Mouse (Mus musculus): ENCODE data around the gene Atp23. TPM values are rescaled to one million over a fixed set of nuclear protein-coding genes. Genes with fewer than 3 reads are reported as not detected.

Atp23 gene
- 5.9 and 8.3 TPM in 2 replicates for total RNA-seq (2014; rRNA removed)
- 5.5 and 6.4 TPM in 2 replicates for polyA plus RNA-seq (2012; rRNA removed)

DNA sequence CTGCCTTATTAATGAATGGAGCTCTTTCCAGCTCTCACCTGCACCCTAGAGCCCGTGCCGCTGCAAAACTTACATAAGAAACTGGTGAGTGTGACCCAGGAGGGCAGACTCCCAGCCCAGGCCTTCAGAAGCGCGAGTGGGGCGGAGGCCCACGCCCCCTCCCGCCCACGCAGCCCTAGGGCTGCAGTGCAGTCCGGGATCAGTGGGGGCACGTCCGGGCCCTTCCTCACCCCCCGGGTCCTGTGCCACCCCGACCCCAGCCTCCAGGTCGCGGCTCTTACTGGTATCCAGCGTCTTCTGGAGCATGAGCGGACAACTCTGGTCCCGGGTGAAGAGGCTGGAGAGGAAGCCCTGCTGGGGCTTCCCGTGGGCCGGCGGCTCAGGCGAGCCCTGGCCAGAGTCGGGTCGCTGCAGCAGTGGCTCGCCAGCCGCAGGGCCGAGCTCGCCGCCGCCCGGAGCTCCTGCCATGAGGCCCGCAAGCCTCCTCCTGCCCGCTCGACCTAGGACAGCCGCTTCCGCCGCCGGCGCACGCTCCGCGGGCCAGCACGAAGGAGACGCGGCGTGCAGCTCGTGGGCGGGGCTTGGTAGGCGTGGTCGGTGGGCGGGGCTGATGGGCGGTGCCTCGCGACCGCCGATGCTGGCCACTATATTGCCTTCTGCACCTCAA lies at the start of gene Atp23:
Gene Atp23 (minus strand): TSS at position 535 of the 667 bp plus-strand sequence.
- H3K27ac ChIP-seq (replicated peaks; ENCODE audit: insufficient read depth, low read depth, low read length): peak within 1 kb of the TSS; percentile 49
- H3K36me3 ChIP-seq (ENCODE audit: control insufficient read depth, insufficient read depth, low read length): peaks cover 3% of the 10 kb centered on the region; the same call in 1 of the 2 replicates
- H3K9ac ChIP-seq (ENCODE audit: low read depth, low read length): peak within 1 kb of the TSS; percentile 77
- TF ChIP-seq CTCF (IDR thresholded peaks at IDR 0.05; ENCODE audit: low read depth, low read length): no peak
- peak; percentile 69 for TF ChIP-seq POLR2A (IDR thresholded peaks at IDR 0.05; ENCODE audit: extremely low read depth, insufficient read depth, low read length)
- under 1% methylated on average over 56 of the region's 56 CpGs for WGBS
- peak; percentile 57 for DNase-seq (ENCODE audit: extremely low read depth, low read depth, low spot score)
- H3K4me3 ChIP-seq (ENCODE audit: insufficient read depth, low read depth, low read length): peak within 1 kb of the TSS; percentile 77
- no peaks in the 10 kb centered on the region for H3K27me3 ChIP-seq (ENCODE audit: control insufficient read depth, insufficient read depth, low read length)
- H3K4me1 ChIP-seq (ENCODE audit: control insufficient read depth, insufficient read depth, low read length): no peaks in the 10 kb centered on the region
- H3K79me2 ChIP-seq (ENCODE audit: control insufficient read depth, insufficient read depth, low read length): no peaks in the 10 kb centered on the region

DNA sequence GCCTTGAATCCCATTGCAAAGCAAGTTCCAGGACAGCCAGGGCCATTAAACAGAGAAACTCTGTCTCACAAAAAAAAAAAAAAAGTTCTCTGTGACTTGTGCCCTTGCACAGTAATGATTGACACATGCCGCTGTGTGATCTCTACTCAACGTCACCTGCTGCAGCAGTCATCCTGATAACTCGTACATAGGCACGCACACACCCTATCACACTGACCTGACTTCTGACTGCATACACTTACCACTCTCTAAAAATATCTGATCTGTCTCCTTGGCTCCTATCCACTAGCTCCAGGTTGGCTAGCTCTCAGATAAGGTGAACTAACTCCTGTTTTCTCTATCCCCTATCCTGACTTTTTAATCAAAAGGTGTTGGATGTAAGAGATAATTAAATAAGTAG lies 49.4 kb upstream of the Atp23 start:
- Histone ChIP-seq H3K9ac (ENCODE audit: low read depth, low read length) (no peak overlapping the region), H3K4me1 (ENCODE audit: control insufficient read depth, insufficient read depth, low read length) (no peaks in the 10 kb centered on the region), H3K36me3 (ENCODE audit: control insufficient read depth, insufficient read depth, low read length) (no peaks in the 10 kb centered on the region), H3K4me3 (ENCODE audit: insufficient read depth, low read depth, low read length) (no peak overlapping the region), H3K79me2 (ENCODE audit: control insufficient read depth, insufficient read depth, low read length) (no peaks in the 10 kb centered on the region), H3K27me3 (ENCODE audit: control insufficient read depth, insufficient read depth, low read length) (no peaks in the 10 kb centered on the region), H3K27ac (replicated peaks; ENCODE audit: insufficient read depth, low read depth, low read length) (no peak overlapping the region)
- 74% methylated on average over 4 of the region's 4 CpGs for WGBS
- DNase-seq (ENCODE audit: extremely low read depth, low read depth, low spot score): no peak
- TF ChIP-seq POLR2A (IDR thresholded peaks at IDR 0.05; ENCODE audit: extremely low read depth, insufficient read depth, low read length) (no peak), CTCF (IDR thresholded peaks at IDR 0.05; ENCODE audit: low read depth, low read length) (no peak)

GRCm38 (mm10) chr10:126949824-126950223 lies 48.7 kb upstream of the Atp23 start:
- no peak for TF ChIP-seq CTCF (IDR thresholded peaks at IDR 0.05; ENCODE audit: low read depth, low read length)
- no peak for TF ChIP-seq POLR2A (IDR thresholded peaks at IDR 0.05; ENCODE audit: extremely low read depth, insufficient read depth, low read length)
- no peaks in the 10 kb centered on the region for H3K36me3 ChIP-seq (ENCODE audit: control insufficient read depth, insufficient read depth, low read length)
- WGBS: 18% methylated on average over 5 of the region's 5 CpGs
- no peaks in the 10 kb centered on the region for H3K4me1 ChIP-seq (ENCODE audit: control insufficient read depth, insufficient read depth, low read length)
- DNase-seq (ENCODE audit: extremely low read depth, low read depth, low spot score): no peak
- H3K79me2 ChIP-seq (ENCODE audit: control insufficient read depth, insufficient read depth, low read length): no peaks in the 10 kb centered on the region
- H3K9ac ChIP-seq (ENCODE audit: low read depth, low read length): no peak overlapping the region
- H3K4me3 ChIP-seq (ENCODE audit: insufficient read depth, low read depth, low read length): no peak overlapping the region
- H3K27me3 ChIP-seq (ENCODE audit: control insufficient read depth, insufficient read depth, low read length): no peaks in the 10 kb centered on the region
- no peak overlapping the region for H3K27ac ChIP-seq (replicated peaks; ENCODE audit: insufficient read depth, low read depth, low read length)

GRCm38 (mm10) chr10:126945531-126945930 lies 44.4 kb upstream of the Atp23 start:
- TF ChIP-seq CTCF (IDR thresholded peaks at IDR 0.05; ENCODE audit: low read depth, low read length) (no peak), POLR2A (IDR thresholded peaks at IDR 0.05; ENCODE audit: extremely low read depth, insufficient read depth, low read length) (no peak)
- DNase-seq (ENCODE audit: extremely low read depth, low read depth, low spot score): no peak
- H3K79me2 ChIP-seq (ENCODE audit: control insufficient read depth, insufficient read depth, low read length): no peaks in the 10 kb centered on the region
- 0 out of 2 replicates have a peak, but pooled peaks cover 3% of the 10 kb centered on the region for H3K27me3 ChIP-seq (ENCODE audit: control insufficient read depth, insufficient read depth, low read length)
- H3K4me3 ChIP-seq (ENCODE audit: insufficient read depth, low read depth, low read length): no peak overlapping the region
- H3K9ac ChIP-seq (ENCODE audit: low read depth, low read length): no peak overlapping the region
- 93% methylated on average over 5 of the region's 5 CpGs for WGBS
- H3K27ac ChIP-seq (replicated peaks; ENCODE audit: insufficient read depth, low read depth, low read length): no peak overlapping the region
- H3K4me1 ChIP-seq (ENCODE audit: control insufficient read depth, insufficient read depth, low read length): no peaks in the 10 kb centered on the region
- H3K36me3 ChIP-seq (ENCODE audit: control insufficient read depth, insufficient read depth, low read length): no peaks in the 10 kb centered on the region

DNA sequence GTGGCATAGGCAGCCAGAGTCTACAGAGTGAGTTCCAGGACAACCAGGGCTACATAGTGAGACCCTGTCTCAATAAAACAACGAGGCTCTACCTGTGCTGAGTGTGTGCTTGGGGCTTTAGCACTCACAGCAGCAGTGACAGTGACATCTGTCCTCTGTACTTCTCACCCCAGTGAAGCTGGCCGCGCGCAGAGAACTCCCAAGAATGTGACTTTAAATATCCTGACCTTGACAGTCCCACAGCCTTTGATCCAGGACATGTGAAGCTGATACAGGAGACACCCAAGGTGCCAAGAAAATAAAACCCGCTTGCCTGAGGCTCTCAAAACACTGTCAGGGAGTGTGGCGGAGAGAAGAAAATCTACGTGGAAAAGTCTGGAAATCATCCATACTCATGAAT lies 39.8 kb upstream of the Atp23 start:
- TF ChIP-seq CTCF (IDR thresholded peaks at IDR 0.05; ENCODE audit: low read depth, low read length) (no peak), POLR2A (IDR thresholded peaks at IDR 0.05; ENCODE audit: extremely low read depth, insufficient read depth, low read length) (no peak)
- Histone ChIP-seq H3K79me2 (ENCODE audit: control insufficient read depth, insufficient read depth, low read length) (no peaks in the 10 kb centered on the region), H3K27me3 (ENCODE audit: control insufficient read depth, insufficient read depth, low read length) (0 out of 2 replicates have a peak, but pooled peaks cover 3% of the 10 kb centered on the region), H3K4me1 (ENCODE audit: control insufficient read depth, insufficient read depth, low read length) (no peaks in the 10 kb centered on the region), H3K27ac (replicated peaks; ENCODE audit: insufficient read depth, low read depth, low read length) (no peak overlapping the region), H3K36me3 (ENCODE audit: control insufficient read depth, insufficient read depth, low read length) (no peaks in the 10 kb centered on the region), H3K4me3 (ENCODE audit: insufficient read depth, low read depth, low read length) (no peak overlapping the region), H3K9ac (ENCODE audit: low read depth, low read length) (no peak overlapping the region)
- 75% methylated on average over 7 of the region's 7 CpGs for WGBS
- DNase-seq (ENCODE audit: extremely low read depth, low read depth, low spot score): no peak

Measured in liver, adult 2 months (tissue).